Mouse (Mus musculus) spleen, postnatal 36 days (tissue): Measurements from ENCODE around the gene Gnaq.

Experiments
- DNase-seq, 2 experiments: peaks; one replicate each; pipeline ENCODE4 v3.0.0; 2022; ENCODE audit warnings: low spot score in 2 of 2, mixed read lengths in 1 of 2

Gene Gnaq

GRCm38 (mm10) chr19:16201356-16201755, 68.7 kb downstream of the Gnaq start:
- no peak for DNase-seq

- no peak for DNase-seq
Observed at GRCm38 (mm10) chr19:16204776-16205680, 72.4 kb downstream of the Gnaq start.

- DNase-seq = no peak
Observed at GRCm38 (mm10) chr19:16209616-16210015, 77.0 kb downstream of the Gnaq start.

GRCm38 (mm10) chr19:16214946-16215345, 82.3 kb downstream of the Gnaq start:
- no peak for DNase-seq

GRCm38 (mm10) chr19:16215430-16216016, 82.9 kb downstream of the Gnaq start:
- DNase-seq = no peak

GRCm38 (mm10) chr19:16219978-16220377, 87.3 kb downstream of the Gnaq start:
- DNase-seq = no peak

GRCm38 (mm10) chr19:16222526-16222925, 89.9 kb downstream of the Gnaq start:
- DNase-seq = no peak

- no peak for DNase-seq
Observed at GRCm38 (mm10) chr19:16223126-16223525, 90.5 kb downstream of the Gnaq start.

- no peak for DNase-seq
Observed at GRCm38 (mm10) chr19:16224831-16225230, 92.2 kb downstream of the Gnaq start.

GRCm38 (mm10) chr19:16231584-16231983, 99.0 kb downstream of the Gnaq start:
- DNase-seq = peak; percentile 6 to 14

- no peak for DNase-seq
Observed at GRCm38 (mm10) chr19:16235594-16235993, 103.0 kb downstream of the Gnaq start.

GRCm38 (mm10) chr19:16237034-16237433, 104.4 kb downstream of the Gnaq start:
- no peak for DNase-seq

- no peak for DNase-seq
Observed at GRCm38 (mm10) chr19:16238072-16238471, 105.4 kb downstream of the Gnaq start.

GRCm38 (mm10) chr19:16238512-16238911, 105.9 kb downstream of the Gnaq start:
- DNase-seq = no peak

- DNase-seq = no peak
Observed at GRCm38 (mm10) chr19:16242708-16243107, 110.1 kb downstream of the Gnaq start.

GRCm38 (mm10) chr19:16249025-16249424, 116.4 kb downstream of the Gnaq start:
- no peak for DNase-seq

GRCm38 (mm10) chr19:16250921-16251320, 118.3 kb downstream of the Gnaq start:
- DNase-seq = no peak

GRCm38 (mm10) chr19:16251819-16252218, 119.2 kb downstream of the Gnaq start:
- DNase-seq = no peak

- peak; percentile 50 to 59 for DNase-seq
Observed at GRCm38 (mm10) chr19:16252696-16253095, 120.1 kb downstream of the Gnaq start.

- DNase-seq = no peak
Observed at GRCm38 (mm10) chr19:16254881-16255280, 122.2 kb downstream of the Gnaq start.

- no peak for DNase-seq
Observed at GRCm38 (mm10) chr19:16255294-16255693, 122.7 kb downstream of the Gnaq start.

- DNase-seq = no peak
Observed at GRCm38 (mm10) chr19:16258766-16259355, 126.2 kb downstream of the Gnaq start.
